Mouse (Mus musculus) kidney, postnatal 25 days (tissue): Measurements from ENCODE around the gene Olfr742.

Experiments
- DNase-seq, 2 experiments: peaks; one replicate each; pipeline ENCODE4 v3.0.0; 2021; ENCODE audit warnings: mixed read lengths in 2 of 2

The Olfr742 gene

DNA sequence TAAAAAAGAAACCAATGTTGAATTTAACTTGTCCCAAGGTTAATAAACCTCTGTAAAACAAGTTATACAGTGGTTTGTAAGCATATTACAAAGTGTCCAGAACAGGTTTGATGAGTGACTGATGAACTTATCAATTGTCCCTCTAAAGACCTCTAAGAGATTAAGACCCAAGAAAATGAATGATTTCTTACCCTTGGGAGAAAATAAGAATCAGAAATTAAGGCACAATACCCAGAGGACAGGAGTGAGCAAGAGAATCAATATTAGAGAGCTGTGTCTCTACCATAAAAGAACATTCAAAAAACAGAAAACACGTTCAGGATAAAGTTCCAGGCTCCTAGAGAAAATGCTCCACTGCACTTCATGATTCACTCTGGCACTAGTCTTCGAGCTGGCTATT, at the start of gene Olfr742:
Olfr742 (plus strand) TSS at position 301 of the 400 bp plus-strand sequence.
- no peak for DNase-seq

DNA sequence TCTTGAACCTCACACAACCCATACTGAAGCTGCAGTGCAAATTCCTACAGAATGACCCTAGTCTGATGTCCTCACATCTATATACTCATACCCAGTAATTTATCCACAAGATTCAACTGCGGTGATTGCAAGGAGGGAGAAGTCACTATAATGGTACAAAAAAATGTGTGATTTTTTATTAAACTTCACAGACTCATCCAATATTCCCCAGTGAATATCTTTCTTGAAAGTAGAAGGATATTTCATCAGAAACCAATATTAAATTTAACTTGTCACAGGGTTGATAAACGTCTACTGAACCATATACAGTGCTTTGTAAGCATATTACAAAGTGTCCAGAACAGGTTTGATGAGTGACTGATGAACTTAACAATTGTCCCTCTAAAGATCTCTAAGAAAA, 31.0 kb upstream of the Olfr742 start, which contains the start of gene Olfr741:
Olfr741 (plus strand) TSS at position 301 of the 400 bp plus-strand sequence.
- DNase-seq = no peak

DNA sequence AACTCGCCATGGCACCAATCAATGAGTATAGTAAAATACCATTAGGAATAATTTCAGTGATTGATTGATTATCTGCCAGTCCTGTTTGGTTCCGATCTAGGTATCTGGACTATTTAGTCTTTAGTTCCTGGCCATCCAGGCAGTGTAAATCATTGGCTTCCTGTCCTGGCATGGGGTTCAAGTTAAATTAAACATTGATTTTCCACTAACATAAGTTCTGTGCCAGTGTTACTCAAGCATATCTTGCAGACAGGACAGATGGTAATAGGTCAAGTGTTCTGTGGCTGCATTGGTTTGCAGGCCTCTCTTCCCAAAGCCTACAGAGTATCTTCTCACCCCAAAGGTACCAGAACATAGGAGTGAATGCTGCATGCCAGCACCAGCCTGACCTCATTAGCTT, 25.0 kb upstream of the Olfr742 start:
- DNase-seq = no peak

DNA sequence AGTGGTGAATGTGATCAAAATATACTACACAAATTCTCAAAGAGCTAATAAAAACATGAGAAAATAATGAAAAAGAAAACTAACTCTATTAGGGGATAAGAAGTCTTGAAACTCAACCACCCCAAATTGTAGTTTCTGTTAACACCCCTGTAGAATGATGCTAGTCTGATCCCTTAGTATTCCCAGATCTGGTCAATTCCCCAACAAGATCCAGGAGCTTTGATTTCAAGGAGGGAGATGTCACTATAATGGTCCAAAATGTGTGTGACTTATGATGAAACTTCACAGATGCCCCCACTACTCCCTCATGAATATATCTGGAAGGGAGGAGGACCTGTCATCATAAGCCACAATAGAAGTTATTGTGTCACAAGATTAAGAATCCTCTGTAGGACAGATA, 18.1 kb downstream of the Olfr742 start, which contains the start of gene Olfr743:
Olfr743 (plus strand) TSS at position 301 of the 400 bp plus-strand sequence.
- DNase-seq = no peak

DNA sequence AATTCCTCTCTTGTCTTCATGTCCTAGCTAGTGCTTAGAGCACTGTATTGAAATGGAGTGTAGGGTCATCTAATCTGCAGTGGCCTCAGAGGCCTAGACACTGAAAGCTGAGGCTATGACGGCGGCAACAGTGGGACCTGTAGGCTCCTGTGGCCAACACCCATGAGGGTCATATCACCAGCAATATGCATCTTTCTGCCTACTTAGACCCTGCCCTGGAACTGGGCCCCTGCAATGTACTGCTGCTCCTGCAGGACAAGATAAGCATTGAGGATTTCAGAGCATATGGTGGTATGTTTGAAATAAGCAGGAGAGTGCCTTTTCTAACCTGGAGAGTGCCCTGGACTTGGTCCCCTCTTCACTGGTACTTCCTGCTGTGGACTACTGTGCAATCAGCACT, 49.3 kb downstream of the Olfr742 start:
- DNase-seq = no peak
